Mouse (Mus musculus) yolk sac, embryonic 10.5 days (tissue): ENCODE results near the gene Sh3d21.
"Not testable (repeated sequence)": the region's sequence is repeated elsewhere in the genome, so short reads cannot be mapped to it uniquely, and the experiment has no call there.

Experiments used
- DNase-seq: peaks from one replicate; pipeline ENCODE4 v3.0.0-alpha.2; 2017; ENCODE audit warnings: low spot score

Gene Sh3d21

GRCm38 (mm10) chr4:126168851-126169250 lies 5.6 kb upstream of the Sh3d21 start:
- DNase-seq: no peak

GRCm38 (mm10) chr4:126166084-126166483 lies 2.8 kb upstream of the Sh3d21 start:
- DNase-seq: no peak

- DNase-seq: not testable (repeated sequence)
Observed at GRCm38 (mm10) chr4:126165092-126165491, 1.8 kb upstream of the Sh3d21 start.

- no peak for DNase-seq
Observed at GRCm38 (mm10) chr4:126163685-126164084, 394 bp upstream of the Sh3d21 start.

GRCm38 (mm10) chr4:126162544-126163066 lies 686 bp downstream of the Sh3d21 start:
- DNase-seq: peak; percentile 83

- DNase-seq: no peak
Observed at GRCm38 (mm10) chr4:126161986-126162385, 1.3 kb downstream of the Sh3d21 start.

GRCm38 (mm10) chr4:126161456-126161855 lies 1.8 kb downstream of the Sh3d21 start:
- DNase-seq: no peak

GRCm38 (mm10) chr4:126160981-126161380 lies 2.3 kb downstream of the Sh3d21 start:
- no peak for DNase-seq

GRCm38 (mm10) chr4:126159455-126159854 lies 3.8 kb downstream of the Sh3d21 start:
- DNase-seq: no peak

GRCm38 (mm10) chr4:126157562-126157961 lies 5.7 kb downstream of the Sh3d21 start:
- no peak for DNase-seq

GRCm38 (mm10) chr4:126156617-126157016 lies 6.7 kb downstream of the Sh3d21 start:
- DNase-seq: no peak

GRCm38 (mm10) chr4:126155869-126156268 lies 7.4 kb downstream of the Sh3d21 start:
- peak; percentile 57 for DNase-seq

- no peak for DNase-seq
Observed at GRCm38 (mm10) chr4:126155183-126155582, 8.1 kb downstream of the Sh3d21 start.

GRCm38 (mm10) chr4:126152864-126153263 lies 10.4 kb downstream of the Sh3d21 start:
- no peak for DNase-seq

- DNase-seq: no peak
Observed at GRCm38 (mm10) chr4:126151701-126152440, 11.4 kb downstream of the Sh3d21 start.

- DNase-seq: no peak
Observed at GRCm38 (mm10) chr4:126150949-126151320, 12.4 kb downstream of the Sh3d21 start.

- peak; percentile 88 for DNase-seq
Observed at GRCm38 (mm10) chr4:126150297-126150948, 12.9 kb downstream of the Sh3d21 start.

GRCm38 (mm10) chr4:126149798-126150197 lies 13.5 kb downstream of the Sh3d21 start:
- DNase-seq: no peak

- DNase-seq: no peak
Observed at GRCm38 (mm10) chr4:126149041-126149676, 14.1 kb downstream of the Sh3d21 start.

GRCm38 (mm10) chr4:126148161-126148961 lies 14.9 kb downstream of the Sh3d21 start:
- DNase-seq: peak; percentile 90

- peak; percentile 97 for DNase-seq
Observed at GRCm38 (mm10) chr4:126147533-126148160, 15.6 kb downstream of the Sh3d21 start, which contains the start of gene Eva1b. Gene Eva1b (plus strand): TSS chr4:126147744.
